21 mouse cellular contexts compared by ENCODE assay signal in the genomic region with DNA sequence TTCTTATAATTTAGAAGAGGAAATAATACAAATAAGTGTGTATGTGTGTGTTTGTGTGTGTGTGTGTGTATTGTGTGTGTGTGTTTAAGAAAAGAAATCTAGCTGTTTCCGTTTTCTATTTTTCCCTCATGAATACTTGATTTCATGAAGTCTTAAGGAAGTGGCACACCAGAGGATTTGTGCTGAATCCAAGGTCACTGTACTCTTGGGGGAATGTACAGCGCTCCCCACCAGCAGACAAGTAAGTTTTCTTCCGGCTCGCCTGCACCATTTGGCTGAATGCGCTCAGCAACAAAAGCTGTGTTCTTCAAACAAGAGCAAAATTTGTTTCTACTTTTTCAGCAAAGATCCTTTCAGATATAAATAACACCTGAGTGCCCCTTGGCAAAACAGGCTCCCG.
DNase-seq lines count a peak whose midpoint lies in the region; ATAC-seq lines count a peak whose summit lies in the region.
"Had no signal": no experiment of that assay in that cellular context is flagged by ENCODE, and none has a peak within 500 bp of the region (broad histone marks: within the 10 kb centered on the region; RNA-seq: fewer than 3 reads in every experiment).

No protein-coding gene starts in this region.

- 40% methylated on average over 6 of the region's 6 CpGs for WGBS in hindbrain, embryonic 16.5 days
- WGBS in hindbrain, embryonic 12.5 days: 59% methylated on average over 6 of the region's 6 CpGs
- WGBS in forebrain, embryonic 15.5 days: 22% methylated on average over 6 of the region's 6 CpGs
- 29% methylated on average over 6 of the region's 6 CpGs for WGBS in midbrain, embryonic 15.5 days
- WGBS in kidney, embryonic 15.5 days: 76% methylated on average over 6 of the region's 6 CpGs

- no peak overlapping the region for H3K4me3 ChIP-seq in hindbrain, embryonic 16.5 days (ENCODE audit: low read length)
- H3K4me3 ChIP-seq in hindbrain, embryonic 12.5 days: no peak overlapping the region
- H3K4me3 ChIP-seq in forebrain, embryonic 15.5 days: no peak overlapping the region
- no peak overlapping the region for H3K4me3 ChIP-seq in midbrain, embryonic 15.5 days
- H3K4me3 ChIP-seq in kidney, embryonic 15.5 days (replicated peaks): no peak overlapping the region
- H3K4me3 ChIP-seq: embryonic facial prominence, embryonic 12.5 days; erythroblast, embryonic 14.5 days; heart, embryonic 15.5 days; myocyte had no signal

- H3K4me1 ChIP-seq in hindbrain, embryonic 16.5 days (ENCODE audit: control insufficient read depth, insufficient read depth, low read depth, low read length): no peaks in the 10 kb centered on the region
- peaks cover 3% of the 10 kb centered on the region for H3K4me1 ChIP-seq in hindbrain, embryonic 12.5 days
- H3K4me1 ChIP-seq in forebrain, embryonic 15.5 days: peaks cover 15% of the 10 kb centered on the region
- H3K4me1 ChIP-seq in midbrain, embryonic 15.5 days: peaks cover 10% of the 10 kb centered on the region
- H3K4me1 ChIP-seq in kidney, embryonic 15.5 days: no peaks in the 10 kb centered on the region
- H3K4me1 ChIP-seq: embryonic facial prominence, embryonic 12.5 days; heart, embryonic 15.5 days had no signal

- no peak overlapping the region for H3K9ac ChIP-seq in hindbrain, embryonic 16.5 days (ENCODE audit: low read depth, low read length)
- H3K9ac ChIP-seq in hindbrain, embryonic 12.5 days: no peak overlapping the region
- no peak overlapping the region for H3K9ac ChIP-seq in forebrain, embryonic 15.5 days (replicated peaks)
- no peak overlapping the region for H3K9ac ChIP-seq in midbrain, embryonic 15.5 days
- no peak overlapping the region for H3K9ac ChIP-seq in kidney, embryonic 15.5 days
- H3K9ac ChIP-seq: embryonic facial prominence, embryonic 12.5 days; heart, embryonic 15.5 days had no signal

- no peaks in the 10 kb centered on the region for H3K36me3 ChIP-seq in hindbrain, embryonic 16.5 days (ENCODE audit: control insufficient read depth, insufficient read depth, low read length)
- H3K36me3 ChIP-seq in hindbrain, embryonic 12.5 days: no peaks in the 10 kb centered on the region
- no peaks in the 10 kb centered on the region for H3K36me3 ChIP-seq in forebrain, embryonic 15.5 days
- H3K36me3 ChIP-seq in midbrain, embryonic 15.5 days (replicated peaks): no peaks in the 10 kb centered on the region
- H3K36me3 ChIP-seq in kidney, embryonic 15.5 days: no peaks in the 10 kb centered on the region
- H3K36me3 ChIP-seq: embryonic facial prominence, embryonic 12.5 days; heart, embryonic 15.5 days had no signal

- H3K4me2 ChIP-seq in hindbrain, embryonic 16.5 days (ENCODE audit: low read length): peak overlapping the region; percentile 17; the same call in 1 of the 2 replicates
- no peak overlapping the region for H3K4me2 ChIP-seq in hindbrain, embryonic 12.5 days (replicated peaks)
- H3K4me2 ChIP-seq in forebrain, embryonic 15.5 days (replicated peaks): no peak overlapping the region
- H3K4me2 ChIP-seq in midbrain, embryonic 15.5 days: peak overlapping the region; percentile 17; the same call in 1 of the 2 replicates
- H3K4me2 ChIP-seq in kidney, embryonic 15.5 days: no peak overlapping the region
- H3K4me2 ChIP-seq: embryonic facial prominence, embryonic 12.5 days; heart, embryonic 15.5 days had no signal

- no peak; the same call in 1 of the 2 replicates for ATAC-seq in hindbrain, embryonic 16.5 days
- ATAC-seq in hindbrain, embryonic 12.5 days (ENCODE audit: low FRiP score): no peak
- peak; percentile 80 for ATAC-seq in forebrain, embryonic 15.5 days (replicated peaks)
- peak; percentile 72 for ATAC-seq in midbrain, embryonic 15.5 days (replicated peaks)
- no peak for ATAC-seq in kidney, embryonic 15.5 days (replicated peaks; ENCODE audit: low FRiP score)

- no peaks in the 10 kb centered on the region for H3K9me3 ChIP-seq in hindbrain, embryonic 16.5 days (ENCODE audit: control insufficient read depth, low read length)
- H3K9me3 ChIP-seq in hindbrain, embryonic 12.5 days (replicated peaks): no peaks in the 10 kb centered on the region
- no peaks in the 10 kb centered on the region for H3K9me3 ChIP-seq in forebrain, embryonic 15.5 days
- H3K9me3 ChIP-seq in midbrain, embryonic 15.5 days: no peaks in the 10 kb centered on the region
- no peaks in the 10 kb centered on the region for H3K9me3 ChIP-seq in kidney, embryonic 15.5 days (replicated peaks)
- H3K9me3 ChIP-seq: embryonic facial prominence, embryonic 12.5 days; heart, embryonic 15.5 days had no signal

- H3K27ac ChIP-seq in hindbrain, embryonic 16.5 days (ENCODE audit: low read depth, low read length): no peak overlapping the region
- no peak overlapping the region for H3K27ac ChIP-seq in hindbrain, embryonic 12.5 days
- peak overlapping the region; percentile 25; the same call in 1 of the 2 replicates for H3K27ac ChIP-seq in forebrain, embryonic 15.5 days (replicated peaks)
- H3K27ac ChIP-seq in midbrain, embryonic 15.5 days: peak overlapping the region; percentile 43; the same call in 1 of the 2 replicates
- H3K27ac ChIP-seq in kidney, embryonic 15.5 days: no peak overlapping the region
- H3K27ac ChIP-seq: embryonic facial prominence, embryonic 12.5 days; heart, embryonic 15.5 days had no signal

- no peaks in the 10 kb centered on the region for H3K27me3 ChIP-seq in hindbrain, embryonic 16.5 days (replicated peaks; ENCODE audit: control insufficient read depth, insufficient read depth, low read length)
- H3K27me3 ChIP-seq in hindbrain, embryonic 12.5 days: no peaks in the 10 kb centered on the region
- no peaks in the 10 kb centered on the region for H3K27me3 ChIP-seq in forebrain, embryonic 15.5 days
- H3K27me3 ChIP-seq in midbrain, embryonic 15.5 days (replicated peaks): no peaks in the 10 kb centered on the region
- no peaks in the 10 kb centered on the region for H3K27me3 ChIP-seq in kidney, embryonic 15.5 days
- H3K27me3 ChIP-seq: CH12.LX; embryonic facial prominence, embryonic 12.5 days; heart, embryonic 15.5 days had no signal

- peak; percentile 3 for DNase-seq in ZHBTc4 (ENCODE audit: low read depth, low spot score)
- no peak for DNase-seq in heart, postnatal 25 days (ENCODE audit: low spot score)
- DNase-seq in heart, postnatal 14 days: no peak
- DNase-seq: adrenal gland, postnatal 10 days; cerebellum, adult 11-12 months; cerebellum, postnatal 10 days; kidney, adult 18-20 months; kidney, postnatal 10 days; lung, postnatal 4 days; thymus, adult 18-20 months; thymus, postnatal 4 days had no signal

- intact Hi-C loops in heart, postnatal 25 days (cut with DNase I): no loop called here
- intact Hi-C loops in heart, postnatal 14 days (cut with DNase I): no loop called here

Comparison
In these comparisons a context has a peak if more than half of its experiments do, and no peak if none do; other contexts are left out.
1. H3K4me2 ChIP-seq: peak in hindbrain, embryonic 16.5 days (single experiment) and midbrain, embryonic 15.5 days (single experiment); none in hindbrain, embryonic 12.5 days (single experiment), forebrain, embryonic 15.5 days (single experiment) and kidney, embryonic 15.5 days (single experiment).
2. ATAC-seq: peak in forebrain, embryonic 15.5 days (single experiment) and midbrain, embryonic 15.5 days (single experiment); none in hindbrain, embryonic 16.5 days (single experiment), hindbrain, embryonic 12.5 days (single experiment) and kidney, embryonic 15.5 days (single experiment).
3. H3K27ac ChIP-seq: peak in forebrain, embryonic 15.5 days (single experiment) and midbrain, embryonic 15.5 days (single experiment); none in hindbrain, embryonic 16.5 days (single experiment), hindbrain, embryonic 12.5 days (single experiment) and kidney, embryonic 15.5 days (single experiment).